Mouse (Mus musculus) 416B (cell line): ENCODE results near the gene Fhod1.
"Not testable (repeated sequence)": the region's sequence is repeated elsewhere in the genome, so short reads cannot be mapped to it uniquely, and the experiment has no call there.

Experiments used
- DNase-seq: peaks from one replicate; pipeline ENCODE4 v3.0.0; 2011; ENCODE audit warnings: low read depth

Gene Fhod1

GRCm38 (mm10) chr8:105295895-105296573, 51.7 kb downstream of the Fhod1 start, which contains the start of gene Exoc3l:
Exoc3l (minus strand) TSS chr8:105296101.
- DNase-seq = peak; percentile 65

DNA sequence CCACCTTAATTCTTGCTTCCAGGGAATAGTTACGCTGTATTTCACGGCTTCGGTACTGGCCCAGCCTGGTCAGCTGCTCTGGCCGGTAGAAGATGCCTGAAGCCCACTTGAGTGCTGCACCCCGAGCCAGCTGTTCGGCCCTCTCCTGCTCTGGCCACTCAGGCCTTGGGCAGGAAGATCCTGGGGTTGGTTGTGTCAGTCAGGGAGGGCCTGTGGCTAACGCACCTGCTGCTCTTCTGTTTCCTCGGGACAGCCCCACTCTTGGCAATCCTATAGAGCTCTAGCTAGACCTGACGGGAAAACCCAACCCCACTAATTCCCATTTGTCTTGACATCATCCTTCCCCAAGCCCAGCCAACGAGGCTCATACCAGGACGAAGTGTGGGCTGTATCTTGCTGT, 52.5 kb downstream of the Fhod1 start:
- no peak for DNase-seq

- no peak for DNase-seq
Measured at GRCm38 (mm10) chr8:105294776-105295175, 53.0 kb downstream of the Fhod1 start.

DNA sequence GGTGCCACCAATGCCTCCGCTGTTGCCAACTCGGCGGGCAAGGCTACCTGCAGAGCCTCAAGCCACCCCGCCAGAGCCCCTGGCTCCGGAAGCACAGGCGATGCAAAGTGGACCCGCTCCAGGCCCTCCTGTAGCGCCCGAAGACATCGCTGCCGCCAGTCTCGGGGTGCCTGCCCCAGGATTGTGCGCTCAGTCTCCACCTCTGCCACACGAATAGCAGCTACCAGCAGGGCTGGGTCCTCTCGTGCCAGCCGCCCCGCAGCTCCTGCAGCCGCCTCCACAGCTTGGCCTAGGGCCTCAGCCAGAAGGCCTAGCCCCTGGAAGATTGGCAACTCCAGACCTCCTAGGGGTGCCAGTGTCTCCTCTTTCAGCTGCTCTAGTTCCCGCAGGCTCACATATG, 54.3 kb downstream of the Fhod1 start:
- no peak for DNase-seq

- DNase-seq = no peak
Measured at GRCm38 (mm10) chr8:105292471-105292870, 55.3 kb downstream of the Fhod1 start.

- DNase-seq = peak; percentile 49
Measured at GRCm38 (mm10) chr8:105291802-105292201, 56.0 kb downstream of the Fhod1 start.

DNA sequence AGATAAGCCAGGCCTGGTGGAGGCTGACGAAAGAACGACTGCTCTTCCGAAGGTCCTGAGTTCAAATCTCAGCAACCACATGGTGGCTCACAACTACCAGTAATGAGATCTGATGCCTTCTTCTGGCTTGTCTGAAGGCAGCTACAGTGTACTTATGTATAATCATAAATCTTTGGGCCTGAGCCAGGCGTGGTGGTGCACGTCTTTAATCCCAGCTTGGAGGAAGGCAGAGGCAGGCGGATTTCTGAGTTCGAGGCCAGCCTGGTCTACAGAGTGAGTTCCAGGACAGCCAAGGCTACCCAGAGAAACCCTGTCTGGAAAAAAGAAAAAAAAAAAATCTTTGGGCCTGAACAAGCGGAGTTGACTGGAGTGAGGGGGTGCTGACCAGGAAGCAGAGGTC, 56.4 kb downstream of the Fhod1 start:
- DNase-seq = not testable (repeated sequence)

DNA sequence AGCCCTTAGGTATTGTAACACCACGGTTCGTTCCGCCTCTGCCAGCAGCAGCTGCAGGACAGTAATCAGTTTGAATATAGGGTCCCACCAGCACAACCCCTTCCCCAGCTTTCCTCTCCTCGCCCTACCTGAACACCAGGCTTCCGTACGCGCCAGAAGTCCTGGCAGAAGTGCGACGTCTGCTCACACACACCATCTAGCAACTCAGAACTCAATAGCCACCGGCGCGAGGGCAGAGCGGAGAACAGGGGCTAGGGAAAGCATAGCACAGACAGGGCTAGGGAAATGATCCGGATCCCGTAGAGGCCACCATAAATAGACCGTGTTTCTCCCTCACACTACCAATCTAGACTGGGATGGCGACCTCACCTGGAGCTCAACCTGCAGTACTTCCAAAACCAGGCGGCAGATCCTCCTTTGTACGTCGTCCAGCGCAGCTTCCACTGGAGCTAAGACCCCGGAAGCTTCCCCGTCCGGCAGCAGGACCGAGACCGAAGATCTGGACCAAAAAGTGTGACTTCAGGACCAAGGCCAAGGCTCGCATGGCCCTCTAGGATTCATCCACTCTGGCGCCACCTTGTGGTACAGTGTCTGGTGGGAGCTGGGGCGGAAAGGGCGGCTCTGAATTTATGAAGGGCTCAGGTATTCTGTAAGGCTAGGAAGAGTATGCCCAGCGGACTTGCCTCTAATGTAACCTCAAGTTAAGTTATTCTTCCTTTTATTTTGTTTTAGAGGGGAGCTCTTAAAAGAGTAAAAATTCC, 57.0 kb downstream of the Fhod1 start:
- peak; percentile 87 for DNase-seq

DNA sequence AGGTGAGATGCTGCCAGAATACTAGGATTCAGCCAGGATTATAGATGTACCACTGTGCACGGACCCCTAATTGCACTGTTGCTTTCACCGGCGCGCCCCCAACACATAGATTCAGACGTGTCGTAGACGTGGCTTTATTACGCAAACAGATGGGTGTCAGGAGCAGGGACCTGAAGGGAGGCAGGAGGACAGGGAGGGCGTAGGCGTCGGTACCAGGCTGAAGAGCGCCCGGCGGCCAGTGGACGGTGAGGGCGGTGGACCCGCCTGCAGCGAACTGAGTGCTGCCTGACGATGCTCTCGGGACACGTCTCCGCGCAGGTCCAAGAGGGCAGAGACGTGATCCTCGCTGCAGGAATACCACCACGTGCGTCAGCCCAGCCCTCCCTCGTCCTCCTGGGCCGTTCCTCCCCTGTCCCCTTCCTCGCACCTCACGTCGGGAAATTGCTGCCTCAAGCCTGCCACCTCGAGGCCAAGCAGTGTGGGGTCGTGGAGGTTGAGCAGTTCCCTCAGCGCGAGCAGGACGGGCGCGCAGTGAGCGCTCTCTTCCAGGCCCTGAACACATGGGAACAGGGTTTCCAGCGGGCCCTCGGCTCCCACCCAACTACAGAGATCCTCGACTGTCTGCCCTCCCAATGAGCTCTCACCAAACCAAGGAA, 57.8 kb downstream of the Fhod1 start, which contains the start of gene 4931428F04Rik:
Gene 4931428F04Rik, minus strand, starts transcription at position 60 of the 656 bp plus-strand sequence.
- no peak for DNase-seq

GRCm38 (mm10) chr8:105288958-105289732, 58.6 kb downstream of the Fhod1 start:
- DNase-seq = peak; percentile 99

- no peak for DNase-seq
Measured at GRCm38 (mm10) chr8:105288231-105288630, 59.5 kb downstream of the Fhod1 start.

- DNase-seq = peak; percentile 58
Measured at GRCm38 (mm10) chr8:105286907-105287306, 60.8 kb downstream of the Fhod1 start.

- no peak for DNase-seq
Measured at GRCm38 (mm10) chr8:105285514-105285913, 62.2 kb downstream of the Fhod1 start.

GRCm38 (mm10) chr8:105283074-105283473, 64.7 kb downstream of the Fhod1 start:
- peak; percentile 79 for DNase-seq

- DNase-seq = no peak
Measured at GRCm38 (mm10) chr8:105282239-105282638, 65.5 kb downstream of the Fhod1 start.

- DNase-seq = no peak
Measured at GRCm38 (mm10) chr8:105281821-105282220, 65.9 kb downstream of the Fhod1 start.

DNA sequence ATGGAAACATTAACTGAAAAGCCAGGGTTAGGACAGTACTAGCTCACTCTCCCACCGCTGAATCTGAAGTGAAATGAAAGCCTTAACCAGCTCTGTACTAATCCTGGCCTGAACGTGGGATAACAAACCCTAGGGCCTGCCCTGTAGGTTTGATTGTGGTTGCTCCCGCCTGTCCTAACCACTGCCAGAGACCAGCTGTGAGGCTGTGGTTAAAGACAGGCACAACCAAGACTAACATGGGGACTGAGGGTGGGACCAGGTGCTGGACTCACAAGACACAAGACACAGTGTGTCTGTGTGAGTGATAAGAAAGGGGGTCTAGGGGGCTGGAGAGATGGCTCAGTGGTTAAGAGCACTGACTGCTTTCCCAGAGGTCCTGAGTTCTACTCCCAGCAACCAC, 67.2 kb downstream of the Fhod1 start:
- no peak for DNase-seq
